7 mouse cellular contexts compared by ENCODE assay signal in genomic region chr17:74020526-74021203, GRCm38 (mm10). TPM values are rescaled to one million over a fixed set of nuclear protein-coding genes. Genes with fewer than 3 reads are reported as not detected.
A peak's percentile ranks its signal among the peaks of the same experiment; 100 is the strongest.
DNase-seq lines count a peak whose midpoint lies in the region; ATAC-seq and TF ChIP-seq lines count a peak whose summit lies in the region.

No protein-coding gene starts in this region.

- no peak overlapping the region for H3K9ac ChIP-seq in intestine, embryonic 15.5 days
- H3K9ac ChIP-seq in midbrain, embryonic 13.5 days (replicated peaks), result no peak overlapping the region

- WGBS in intestine, embryonic 15.5 days, result 34% methylated on average over 8 of the region's 8 CpGs
- WGBS in midbrain, embryonic 13.5 days, result 40% methylated on average over 8 of the region's 8 CpGs
- WGBS in small intestine, adult 2 months, result 38% methylated on average over 8 of the region's 8 CpGs

- H3K4me1 ChIP-seq in intestine, embryonic 15.5 days (replicated peaks), result no peaks in the 10 kb centered on the region
- no peaks in the 10 kb centered on the region for H3K4me1 ChIP-seq in midbrain, embryonic 13.5 days (replicated peaks)
- no peaks in the 10 kb centered on the region for H3K4me1 ChIP-seq in small intestine, adult 2 months (ENCODE audit: control insufficient read depth, insufficient read depth, insufficient read length, low read length)

- no peak overlapping the region for H3K27ac ChIP-seq in intestine, embryonic 15.5 days
- no peak overlapping the region for H3K27ac ChIP-seq in midbrain, embryonic 13.5 days
- H3K27ac ChIP-seq in small intestine, adult 2 months (ENCODE audit: insufficient read depth, low read depth, low read length), result no peak overlapping the region

- H3K4me2 ChIP-seq in intestine, embryonic 15.5 days (replicated peaks), result no peak overlapping the region
- peak overlapping the region; percentile 17 for H3K4me2 ChIP-seq in midbrain, embryonic 13.5 days (replicated peaks)

- peak; percentile 84 for DNase-seq in adrenal gland, adult 2 months
- peak; percentile 86 for DNase-seq in embryo, embryonic 11 days
- peak; percentile 75 to 77 for DNase-seq in gastrocnemius, postnatal 36 days
- peak; percentile 90 to 91 for DNase-seq in left cerebral cortex, postnatal 14 days (ENCODE audit: low spot score in 2 of 2)

- ATAC-seq in intestine, embryonic 15.5 days, result peak; percentile 81
- ATAC-seq in midbrain, embryonic 13.5 days, result peak; percentile 87

- TF ChIP-seq POLR2A in small intestine, adult 2 months (IDR thresholded peaks at IDR 0.05; ENCODE audit: low read depth, low read length), result no peak

- no peaks in the 10 kb centered on the region for H3K27me3 ChIP-seq in intestine, embryonic 15.5 days (replicated peaks)
- no peaks in the 10 kb centered on the region for H3K27me3 ChIP-seq in midbrain, embryonic 13.5 days
- no peaks in the 10 kb centered on the region for H3K27me3 ChIP-seq in small intestine, adult 2 months (ENCODE audit: control insufficient read depth, insufficient read depth, low read length)

- intact Hi-C loops in gastrocnemius, postnatal 36 days (cut with DNase I), result loop anchor here (10.0 kb wide), 2 partner anchors 174 to 284 kb away; no protein-coding TSS in a partner anchor
- intact Hi-C loops in left cerebral cortex, postnatal 14 days (cut with DNase I), result loop anchor here (5.0 to 10.0 kb wide), 2 partner anchors 172 to 274 kb away; partner anchors contain the start of gene Memo1

- H3K36me3 ChIP-seq in intestine, embryonic 15.5 days, result no peaks in the 10 kb centered on the region
- no peaks in the 10 kb centered on the region for H3K36me3 ChIP-seq in midbrain, embryonic 13.5 days
- H3K36me3 ChIP-seq in small intestine, adult 2 months (ENCODE audit: control insufficient read depth, insufficient read depth, low read length), result no peaks in the 10 kb centered on the region

- no peak overlapping the region for H3K4me3 ChIP-seq in intestine, embryonic 15.5 days (replicated peaks)
- H3K4me3 ChIP-seq in midbrain, embryonic 13.5 days (replicated peaks), result no peak overlapping the region
- no peak overlapping the region for H3K4me3 ChIP-seq in small intestine, adult 2 months (ENCODE audit: low read depth, low read length)

- peak; percentile 98 for TF ChIP-seq CTCF in small intestine, adult 2 months (IDR thresholded peaks at IDR 0.05; ENCODE audit: extremely low read depth, insufficient read length, insufficient replicate concordance, low read depth, low read length)

- no peaks in the 10 kb centered on the region for H3K9me3 ChIP-seq in intestine, embryonic 15.5 days
- H3K9me3 ChIP-seq in midbrain, embryonic 13.5 days, result no peaks in the 10 kb centered on the region

RNA-seq across cellular contexts. Expression of gene Srd5a2, which starts 27.1 kb away (rescaled TPM):
- total RNA-seq in adrenal gland, adult 2 months (2021), result 1,000 to 10,000 TPM in 1 of 2 experiments, 100 to 1,000 TPM in 1; 132 to 3,255 TPM
- polyA plus RNA-seq in adrenal gland, adult 2 months (2012; rRNA removed), result 34.4 and 640 TPM in 2 replicates
- not detected for total RNA-seq in gastrocnemius, postnatal 36 days (2021)
- polyA plus RNA-seq in intestine, embryonic 15.5 days (2015; fragmentation: Nextera tagmentation; extraction: Ambion mirVana), result 0.10 and 0.36 TPM in 2 replicates
- not detected for total RNA-seq in left cerebral cortex, postnatal 14 days (2021)
- polyA plus RNA-seq in midbrain, embryonic 13.5 days (2015; fragmentation: Nextera tagmentation; extraction: Ambion mirVana), result not detected in 2 replicates
- not detected in 2 replicates for polyA plus RNA-seq in small intestine, adult 2 months (2012; rRNA removed)

Comparison
In these comparisons a context has a peak if more than half of its experiments do, and no peak if none do; other contexts are left out.
1. RNA of gene Srd5a2, which starts 27.1 kb away (polyA plus RNA-seq): 34.4 to 640 TPM in adrenal gland, adult 2 months; 0.10 to 0.36 TPM in intestine, embryonic 15.5 days, not detected in small intestine, adult 2 months and not detected in midbrain, embryonic 13.5 days; every median in the first group is over 10 times any median in the second.
2. Peak in every context shown above with its lines, with median percentiles within 50 percentile points of each other: DNase-seq.